Mouse (Mus musculus): Measurements from ENCODE around the gene Usp6nl. TPM values are rescaled to one million over a fixed set of nuclear protein-coding genes. Genes with fewer than 3 reads are reported as not detected.

Usp6nl gene
- 28.8 and 29.2 TPM in 2 replicates for total RNA-seq (2021)
- long read RNA-seq, experiment 1, full-length matches to known transcripts = 7 of 22 reads
- long read RNA-seq, experiment 1, partial matches to known transcripts = 1 of 22 reads
- long read RNA-seq, experiment 1, other reads (novel, unspliced or antisense) = 14 of 22 reads
- long read RNA-seq, experiment 2, full-length matches to known transcripts = 4 of 13 reads
- long read RNA-seq, experiment 2, partial matches to known transcripts = 1 of 13 reads
- long read RNA-seq, experiment 2, other reads (novel, unspliced or antisense) = 8 of 13 reads

- DNase-seq = peak; percentile 96
These were observed at the start of gene Usp6nl for GRCm38 (mm10) chr2:6322376-6322901. Gene Usp6nl, plus strand, starts transcription at chr2:6322667.

- peak; percentile 13 for DNase-seq
These were observed 49.0 kb upstream of the Usp6nl start for GRCm38 (mm10) chr2:6273392-6273845.

GRCm38 (mm10) chr2:6278813-6279530 is 43.5 kb upstream of the Usp6nl start:
- no peak for DNase-seq

GRCm38 (mm10) chr2:6279614-6280301 is 42.7 kb upstream of the Usp6nl start:
- DNase-seq = no peak

GRCm38 (mm10) chr2:6283569-6283968 is 38.9 kb upstream of the Usp6nl start:
- DNase-seq = no peak

- no peak for DNase-seq
These were observed 37.7 kb upstream of the Usp6nl start for GRCm38 (mm10) chr2:6284784-6285183.

- DNase-seq = no peak
These were observed 36.7 kb upstream of the Usp6nl start for GRCm38 (mm10) chr2:6285794-6286193.

- no peak for DNase-seq
These were observed 28.5 kb upstream of the Usp6nl start for GRCm38 (mm10) chr2:6293825-6294444.

- no peak for DNase-seq
These were observed 27.4 kb upstream of the Usp6nl start for GRCm38 (mm10) chr2:6294993-6295628.

GRCm38 (mm10) chr2:6304768-6305167 is 17.7 kb upstream of the Usp6nl start:
- DNase-seq = no peak

- no peak for DNase-seq
These were observed 15.6 kb upstream of the Usp6nl start for GRCm38 (mm10) chr2:6306861-6307260.

GRCm38 (mm10) chr2:6309373-6309821 is 13.1 kb upstream of the Usp6nl start:
- no peak for DNase-seq

GRCm38 (mm10) chr2:6312764-6313163 is 9.7 kb upstream of the Usp6nl start:
- no peak for DNase-seq

- no peak for DNase-seq
These were observed 8.7 kb upstream of the Usp6nl start for GRCm38 (mm10) chr2:6313733-6314132.

GRCm38 (mm10) chr2:6320153-6320552 is 2.3 kb upstream of the Usp6nl start:
- no peak for DNase-seq

GRCm38 (mm10) chr2:6321769-6322375 is 595 bp upstream of the Usp6nl start:
- peak; percentile 17 for DNase-seq

- DNase-seq = peak; percentile 87
These were observed 563 bp downstream of the Usp6nl start for GRCm38 (mm10) chr2:6322938-6323521.

- peak; percentile 60 for DNase-seq
These were observed 3.2 kb downstream of the Usp6nl start for GRCm38 (mm10) chr2:6325646-6326045.

GRCm38 (mm10) chr2:6328927-6329326 is 6.5 kb downstream of the Usp6nl start:
- DNase-seq = no peak

GRCm38 (mm10) chr2:6330756-6331155 is 8.3 kb downstream of the Usp6nl start:
- no peak for DNase-seq
